Mouse (Mus musculus) embryonic facial prominence, embryonic 13.5 days (tissue): ENCODE results near the gene Hpca. TPM values are rescaled to one million over a fixed set of nuclear protein-coding genes. Genes with fewer than 3 reads are reported as not detected.

Experiments used
- ATAC-seq: fragments of 200-750 bp; cut with Nextera tagmentation; 2 replicates; pipeline ENCODE4 v1.8.0; 2017; ENCODE audit warnings: low read depth; ENCODE audit not compliant: insufficient number of reproducible peaks, insufficient read depth, low FRiP score, low TSS enrichment
- H3K27ac ChIP-seq: fragments of 300-500 bp; sonication (generic); 2 replicates; pipeline ENCODE4 v1.5.1; 2015; ENCODE audit warnings: moderate library complexity, mild to moderate bottlenecking, inconsistent platforms
- H3K27me3 ChIP-seq: fragments of 300-500 bp; sonication (generic); 2 replicates; pipeline ENCODE4 v1.6.1; 2015; ENCODE audit warnings: mild to moderate bottlenecking, inconsistent platforms
- H3K36me3 ChIP-seq: fragments of 300-500 bp; sonication (generic); 2 replicates; pipeline ENCODE4 v1.6.1; 2015; ENCODE audit warnings: mild to moderate bottlenecking, inconsistent platforms
- H3K4me1 ChIP-seq: fragments of 300-500 bp; sonication (generic); 2 replicates; pipeline ENCODE4 v1.6.1; 2015; ENCODE audit warnings: inconsistent platforms
- H3K4me2 ChIP-seq: fragments of 300-500 bp; sonication (generic); 2 replicates; pipeline ENCODE4 v1.6.1; 2015; ENCODE audit warnings: moderate library complexity, mild to moderate bottlenecking, inconsistent platforms
- H3K4me3 ChIP-seq: fragments of 300-500 bp; sonication (generic); 2 replicates; pipeline ENCODE4 v1.5.1; 2015; ENCODE audit warnings: mild to moderate bottlenecking, inconsistent platforms
- H3K9ac ChIP-seq: fragments of 300-500 bp; sonication (generic); 2 replicates; pipeline ENCODE4 v1.6.1; 2015; ENCODE audit warnings: mild to moderate bottlenecking, inconsistent platforms
- H3K9me3 ChIP-seq: fragments of 300-500 bp; sonication (generic); 2 replicates; pipeline ENCODE4 v1.6.1; 2016; ENCODE audit warnings: inconsistent platforms
- WGBS: fragments of 180-500 bp; shearing (Covaris S2); methylation state at CpG from one replicate; pipeline ENCODE4 v1.1.7; 2015; ENCODE audit warnings: mixed read lengths; 5-methylcytosine and 5-hydroxymethylcytosine counted together
- polyA plus RNA-seq: library from polyadenylated mRNA; unstranded; fragments of >200 nt; fragmentation: Nextera tagmentation; extraction: Ambion mirVana; gene quantifications from 2 replicates; pipeline ENCODE4 v1.2.1, GENCODE M21; 2015

The Hpca gene
- polyA plus RNA-seq, 1 experiment from 2014 or later, result 3.1 TPM

GRCm38 (mm10) chr4:129144401-129145367 lies 22.8 kb upstream of the Hpca start:
- Histone ChIP-seq H3K27ac (peak overlapping the region; percentile 72), H3K36me3 (peaks cover 17% of the 10 kb centered on the region), H3K9me3 (no peaks in the 10 kb centered on the region), H3K27me3 (no peaks in the 10 kb centered on the region), H3K4me3 (no peak overlapping the region), H3K4me2 (no peak overlapping the region), H3K9ac (no peak overlapping the region), H3K4me1 (peaks cover 41% of the 10 kb centered on the region)
- WGBS, result 51% methylated on average over 16 of the region's 16 CpGs
- no peak for ATAC-seq

- no peak overlapping the region for H3K4me3 ChIP-seq
- H3K9me3 ChIP-seq, result no peaks in the 10 kb centered on the region
- peaks cover 41% of the 10 kb centered on the region for H3K4me1 ChIP-seq
- no peak overlapping the region for H3K9ac ChIP-seq
- 82% methylated on average over 5 of the region's 5 CpGs for WGBS
- H3K27me3 ChIP-seq, result peaks cover 6% of the 10 kb centered on the region
- H3K27ac ChIP-seq, result no peak overlapping the region
- ATAC-seq, result no peak
- no peak overlapping the region for H3K4me2 ChIP-seq
- peaks cover 5% of the 10 kb centered on the region for H3K36me3 ChIP-seq
These were observed 21.7 kb upstream of the Hpca start for GRCm38 (mm10) chr4:129143509-129143908.

DNA sequence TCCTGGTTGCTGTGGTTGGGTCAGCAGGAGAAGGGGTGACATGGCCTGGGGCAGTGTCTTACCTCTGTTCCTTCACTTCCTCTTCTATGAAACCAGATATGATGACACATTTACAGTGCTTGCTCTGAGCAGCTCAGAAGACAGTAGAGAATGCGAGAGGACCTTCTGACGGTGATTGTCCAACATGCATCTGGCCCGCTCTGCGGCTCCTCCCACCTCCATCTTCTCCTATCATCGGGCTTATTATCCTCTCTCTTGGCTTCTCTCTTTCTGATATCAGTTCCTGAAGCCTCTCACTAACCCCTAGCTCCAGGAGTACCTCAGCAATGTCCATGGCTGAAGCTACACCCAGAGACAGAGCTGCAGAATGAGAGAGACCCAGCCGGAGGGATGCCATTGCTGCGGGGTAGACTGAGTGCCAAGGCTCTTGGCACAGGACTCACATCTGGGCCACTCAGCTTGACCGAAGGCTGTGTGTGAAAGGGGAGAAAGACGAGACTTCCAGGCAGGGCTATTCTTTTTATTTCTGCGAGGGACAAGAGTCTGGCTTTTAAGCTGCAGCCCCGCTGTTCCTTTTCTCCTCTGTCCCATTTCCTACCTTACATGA lies 20.7 kb upstream of the Hpca start:
- 87% methylated on average over 11 of the region's 11 CpGs for WGBS
- Histone ChIP-seq H3K4me1 (peaks cover 43% of the 10 kb centered on the region), H3K4me3 (no peak overlapping the region), H3K27me3 (peaks cover 16% of the 10 kb centered on the region), H3K36me3 (peaks cover 1% of the 10 kb centered on the region; the same call in 1 of the 2 replicates), H3K9me3 (no peaks in the 10 kb centered on the region), H3K4me2 (no peak overlapping the region), H3K9ac (no peak overlapping the region), H3K27ac (no peak overlapping the region)
- no peak for ATAC-seq

- H3K9me3 ChIP-seq, result no peaks in the 10 kb centered on the region
- H3K27ac ChIP-seq, result peak overlapping the region; percentile 39; the same call in 1 of the 2 replicates
- H3K36me3 ChIP-seq, result no peaks in the 10 kb centered on the region
- WGBS, result 69% methylated on average over 17 of the region's 17 CpGs
- H3K4me1 ChIP-seq, result peaks cover 50% of the 10 kb centered on the region
- peaks cover 23% of the 10 kb centered on the region for H3K27me3 ChIP-seq
- H3K4me2 ChIP-seq, result no peak overlapping the region
- no peak overlapping the region for H3K4me3 ChIP-seq
- ATAC-seq, result 0 out of 2 replicates have a peak, but pooled peaks have one; percentile 15
- no peak overlapping the region for H3K9ac ChIP-seq
These were observed 20.0 kb upstream of the Hpca start for GRCm38 (mm10) chr4:129141560-129142438.

DNA sequence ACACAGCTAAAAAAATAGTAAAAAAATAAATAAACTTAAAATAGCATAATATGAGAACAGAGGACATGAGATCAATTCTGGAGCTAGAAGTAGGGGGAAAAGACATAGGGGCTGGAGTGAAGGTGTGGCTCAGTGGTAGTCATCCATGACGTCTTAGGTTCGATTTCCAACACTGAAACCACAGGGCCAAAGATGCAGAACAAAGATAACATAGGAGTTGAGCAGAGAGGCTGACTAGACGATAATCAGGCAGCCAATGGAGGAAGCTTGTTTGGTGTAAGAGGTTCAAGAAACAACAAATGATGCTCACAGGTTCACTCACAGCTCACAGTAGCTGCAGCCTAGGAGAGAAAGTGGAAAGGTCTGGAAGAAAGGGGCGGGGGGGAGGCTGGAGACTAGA lies 19.0 kb upstream of the Hpca start:
- WGBS, result 78% methylated on average over 4 of the region's 4 CpGs

GRCm38 (mm10) chr4:129139642-129140041 lies 17.8 kb upstream of the Hpca start:
- Histone ChIP-seq H3K27ac (no peak overlapping the region), H3K4me1 (peaks cover 49% of the 10 kb centered on the region), H3K4me3 (no peak overlapping the region), H3K9me3 (no peaks in the 10 kb centered on the region), H3K36me3 (no peaks in the 10 kb centered on the region), H3K4me2 (no peak overlapping the region), H3K27me3 (peaks cover 40% of the 10 kb centered on the region), H3K9ac (no peak overlapping the region)
- 93% methylated on average over 5 of the region's 5 CpGs for WGBS
- ATAC-seq, result no peak

More for the DNA sequence above, 19.0 kb upstream of the Hpca start:
- Histone ChIP-seq H3K36me3 (no peaks in the 10 kb centered on the region), H3K4me3 (no peak overlapping the region), H3K4me2 (no peak overlapping the region), H3K27ac (peak overlapping the region; percentile 39), H3K4me1 (peaks cover 53% of the 10 kb centered on the region), H3K9me3 (no peaks in the 10 kb centered on the region), H3K9ac (no peak overlapping the region), H3K27me3 (peaks cover 33% of the 10 kb centered on the region)
- no peak for ATAC-seq

- Histone ChIP-seq H3K4me2 (peak overlapping the region; percentile 96), H3K36me3 (no peaks in the 10 kb centered on the region), H3K27ac (no peak overlapping the region), H3K9me3 (no peaks in the 10 kb centered on the region), H3K27me3 (peaks cover 40% of the 10 kb centered on the region), H3K4me1 (peaks cover 39% of the 10 kb centered on the region), H3K4me3 (peak overlapping the region; percentile 61), H3K9ac (peak overlapping the region; percentile 77; the same call in 1 of the 2 replicates)
- no peak for ATAC-seq
- WGBS, result 39% methylated on average over 14 of the region's 14 CpGs
These were observed 15.8 kb upstream of the Hpca start for GRCm38 (mm10) chr4:129137392-129138321.

- 2% methylated on average over 12 of the region's 80 CpGs for WGBS
- no peak for ATAC-seq
These were observed 14.9 kb upstream of the Hpca start, which contains the start of gene Fndc5 for GRCm38 (mm10) chr4:129136579-129137391. Fndc5 (plus strand) TSS chr4:129136999.

GRCm38 (mm10) chr4:129136189-129136578 lies 14.3 kb upstream of the Hpca start:
- no peak for ATAC-seq
- Histone ChIP-seq H3K27ac (no peak overlapping the region), H3K4me2 (peak overlapping the region; percentile 96), H3K4me3 (peak overlapping the region; percentile 61), H3K4me1 (peaks cover 31% of the 10 kb centered on the region), H3K9ac (peak overlapping the region; percentile 77), H3K27me3 (peaks cover 40% of the 10 kb centered on the region), H3K9me3 (no peaks in the 10 kb centered on the region), H3K36me3 (no peaks in the 10 kb centered on the region)
- 31% methylated on average over 9 of the region's 9 CpGs for WGBS

More at GRCm38 (mm10) chr4:129136579-129137391, 14.9 kb upstream of the Hpca start, which contains the start of gene Fndc5:
- Histone ChIP-seq H3K9me3 (no peaks in the 10 kb centered on the region), H3K27me3 (peaks cover 40% of the 10 kb centered on the region), H3K4me2 (peak within 1 kb of the TSS; percentile 96), H3K27ac (no peak within 1 kb of the TSS), H3K4me3 (peak within 1 kb of the TSS; percentile 61), H3K36me3 (no peaks in the 10 kb centered on the region), H3K9ac (peak within 1 kb of the TSS; percentile 77), H3K4me1 (peaks cover 35% of the 10 kb centered on the region)

DNA sequence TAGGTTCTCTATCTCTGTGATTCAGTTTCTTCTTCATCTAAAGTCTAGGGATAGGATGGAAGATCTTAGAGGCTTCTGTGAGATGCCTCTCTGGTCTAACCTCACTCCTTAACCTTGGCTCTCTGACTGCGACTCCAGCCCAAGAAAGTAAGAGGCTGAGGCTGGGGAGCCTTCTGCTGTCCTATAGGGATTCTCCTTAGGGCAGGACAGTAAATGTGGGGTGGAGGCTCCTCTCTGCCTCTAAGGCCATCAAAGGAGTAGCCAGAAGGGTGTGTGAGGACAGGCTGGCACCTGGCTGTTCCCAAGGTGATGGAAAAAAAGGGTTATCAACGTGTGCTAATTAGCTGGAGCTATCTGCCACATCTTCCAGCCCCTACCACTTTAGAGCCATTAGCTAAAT lies 13.8 kb upstream of the Hpca start:
- Histone ChIP-seq H3K4me3 (no peak overlapping the region), H3K4me2 (no peak overlapping the region), H3K9ac (no peak overlapping the region), H3K4me1 (peaks cover 32% of the 10 kb centered on the region), H3K9me3 (no peaks in the 10 kb centered on the region), H3K36me3 (no peaks in the 10 kb centered on the region), H3K27ac (no peak overlapping the region), H3K27me3 (peaks cover 40% of the 10 kb centered on the region)
- 50% methylated on average over 2 of the region's 2 CpGs for WGBS
- no peak for ATAC-seq
